Mouse (Mus musculus) kidney, adult 9 months (tissue): ENCODE measurements around the gene Ptch1.

Experiments
- DNase-seq: peaks from one replicate; pipeline ENCODE4 v3.0.0; 2022

Ptch1 gene

DNA sequence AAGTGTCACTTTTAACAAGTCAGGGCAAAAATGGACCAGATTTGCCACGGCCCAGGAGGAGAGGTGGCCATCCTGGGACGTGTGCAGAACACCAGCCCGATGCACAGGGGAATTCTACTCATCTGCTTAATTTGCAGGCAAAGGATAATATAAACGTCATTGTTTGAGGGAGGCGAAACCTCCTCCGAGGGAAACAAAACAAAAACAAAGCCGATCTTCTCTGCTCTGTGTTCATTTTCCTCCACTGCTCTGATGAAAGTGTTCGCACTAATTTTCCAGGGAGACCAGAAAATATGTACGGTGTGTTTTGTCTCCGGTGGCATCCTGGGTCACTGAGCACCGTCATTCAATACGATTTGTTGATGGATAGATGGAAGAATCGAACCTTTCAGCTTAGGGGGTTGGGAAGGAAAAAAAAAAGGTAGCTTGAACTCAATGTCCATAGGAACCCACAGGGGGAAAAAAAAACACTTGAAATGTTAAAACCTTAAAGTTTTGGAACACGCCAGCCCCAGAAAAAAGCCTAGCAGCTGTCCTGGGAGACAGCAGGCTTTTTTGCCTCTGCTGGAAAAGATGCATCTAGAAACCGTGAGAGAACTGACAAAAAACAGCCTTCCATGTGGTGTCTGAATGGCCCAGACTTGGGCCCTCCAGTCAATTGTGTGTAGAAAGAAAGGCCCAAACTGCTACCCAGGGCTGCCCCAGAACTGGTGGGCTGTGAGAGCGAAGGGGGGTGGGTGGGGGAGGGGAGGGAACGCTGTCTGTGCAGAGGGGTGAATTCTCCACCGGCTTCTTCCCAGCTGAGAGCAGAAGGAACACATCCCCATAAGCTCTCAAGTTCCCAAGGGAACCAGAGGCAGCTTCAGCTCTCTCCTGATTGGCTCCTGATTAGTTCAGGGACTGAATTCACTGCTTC, 86.3 kb downstream of the Ptch1 start:
- DNase-seq: no peak

DNA sequence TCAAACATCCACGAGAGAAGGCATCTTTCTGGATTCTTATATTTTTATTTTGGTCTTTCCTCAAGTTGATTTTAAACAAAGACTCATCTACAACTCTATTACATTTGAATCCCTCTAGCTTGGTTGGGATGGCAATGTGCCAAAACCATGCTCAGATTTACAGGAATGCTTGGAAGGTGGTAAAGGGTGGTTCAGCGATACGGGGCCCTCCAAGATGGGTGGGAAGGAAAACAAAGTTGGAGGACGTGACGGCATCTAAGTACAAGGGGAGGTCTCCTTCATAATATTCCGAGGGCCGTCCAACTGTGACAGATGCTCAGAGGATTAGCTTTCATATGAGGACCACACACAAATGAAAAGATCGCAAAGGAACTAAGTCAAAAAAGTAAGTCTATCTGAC, 98.0 kb downstream of the Ptch1 start:
- DNase-seq: peak; percentile 4
